Mouse (Mus musculus) layer of hippocampus, postnatal 36 days (tissue): Measurements from ENCODE around the gene Kcnd3. TPM values are rescaled to one million over a fixed set of nuclear protein-coding genes. Genes with fewer than 3 reads are reported as not detected.

Source experiments
- DNase-seq, 2 experiments: peaks; one replicate each; pipeline ENCODE4 v3.0.0; 2022
- total RNA-seq, 2 experiments: library from RNA; stranded (reverse); gene quantifications; 2 replicates each; pipeline ENCODE4 v1.2.3; 2021

The Kcnd3 gene
- total RNA-seq, 2 experiments from 2014 or later = 55.8 to 56.4 TPM

- peak in 1 of 2 experiments; percentile 3 for DNase-seq
Observed at GRCm38 (mm10) chr3:105529700-105530099, 77.6 kb downstream of the Kcnd3 start.

GRCm38 (mm10) chr3:105530363-105531130 is 78.4 kb downstream of the Kcnd3 start:
- peak; percentile 68 to 75 for DNase-seq

DNA sequence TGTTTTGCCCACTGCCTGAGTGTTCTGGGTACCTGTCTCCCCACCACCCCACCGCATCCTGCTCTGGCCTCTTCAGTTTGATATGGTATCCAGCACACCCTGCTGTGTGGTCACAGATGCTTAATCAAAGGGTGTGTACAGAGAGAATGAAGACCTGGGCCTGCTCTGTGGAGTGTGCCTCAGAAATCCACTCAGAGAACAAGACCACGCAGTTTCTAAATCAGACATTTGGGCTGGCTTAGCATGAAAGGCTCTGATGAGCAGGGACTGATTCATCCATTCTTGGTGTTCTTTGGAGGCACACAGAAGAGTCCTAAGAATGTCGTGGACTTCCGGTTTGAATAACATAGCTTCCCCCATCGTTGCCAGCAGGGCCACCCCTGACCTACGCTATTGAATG is 86.3 kb downstream of the Kcnd3 start:
- DNase-seq = no peak

GRCm38 (mm10) chr3:105538819-105539607 is 86.9 kb downstream of the Kcnd3 start:
- no peak for DNase-seq

DNA sequence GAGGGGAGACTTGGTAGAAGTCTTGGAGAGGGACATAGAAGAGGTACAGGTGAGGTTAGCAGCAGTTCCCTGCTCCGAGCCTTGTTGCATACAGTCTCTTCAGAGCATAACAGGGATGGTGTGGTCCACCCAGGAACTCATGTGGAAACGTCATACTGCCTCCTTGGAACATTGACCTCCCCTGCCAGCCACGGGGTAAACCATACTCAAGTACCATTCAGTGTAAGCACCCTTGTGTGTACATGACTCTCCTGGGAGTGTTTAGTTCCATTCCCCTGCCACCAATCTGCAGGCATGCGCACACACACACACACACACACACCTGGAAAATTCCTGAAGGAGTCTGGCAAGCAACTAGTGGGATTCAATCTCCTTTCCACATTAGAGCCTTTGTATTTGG is 90.6 kb downstream of the Kcnd3 start:
- no peak for DNase-seq

DNA sequence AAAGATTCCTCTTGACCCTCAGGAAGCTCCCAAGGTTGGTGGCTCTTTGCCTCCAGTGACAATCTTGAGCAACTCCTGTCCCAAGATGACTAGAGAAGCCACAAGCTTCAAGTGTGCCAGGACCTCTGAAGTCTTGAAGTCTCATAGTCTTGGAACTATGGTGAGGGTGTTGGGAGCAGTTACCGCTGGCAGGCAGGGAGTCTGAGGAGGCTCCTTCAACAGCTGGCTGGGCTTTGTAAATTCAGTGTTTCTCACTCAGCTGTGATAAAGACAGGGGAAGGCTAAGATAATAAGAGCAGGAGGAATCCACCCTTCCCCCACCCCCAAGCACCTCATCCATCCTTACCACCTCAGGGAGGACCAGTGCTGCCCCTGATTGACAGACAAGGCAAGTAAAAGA is 92.0 kb downstream of the Kcnd3 start:
- DNase-seq = no peak

DNA sequence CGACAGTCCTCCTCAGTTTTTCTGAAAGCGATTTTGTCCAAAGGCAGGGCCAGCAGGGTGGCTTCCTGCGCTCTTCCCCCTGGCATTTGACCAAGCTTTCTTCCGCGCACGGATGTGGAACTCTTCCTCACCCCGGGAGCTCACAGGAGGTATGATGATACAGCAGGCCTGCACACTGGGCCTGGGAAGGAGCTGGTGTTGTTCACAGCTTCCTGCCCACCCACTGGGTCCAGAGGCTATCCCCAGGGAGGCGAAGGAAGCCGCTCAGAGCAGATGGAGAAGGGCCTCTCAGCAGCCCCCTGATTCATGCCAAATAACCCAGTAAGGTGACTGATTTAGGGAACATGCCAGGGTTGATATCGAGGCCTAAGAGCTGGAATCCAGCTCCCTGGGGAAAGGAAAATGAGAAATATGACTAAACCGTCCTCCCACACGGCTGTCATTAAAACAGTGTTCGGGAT is 94.5 kb downstream of the Kcnd3 start:
- peak; percentile 30 to 48 for DNase-seq

DNA sequence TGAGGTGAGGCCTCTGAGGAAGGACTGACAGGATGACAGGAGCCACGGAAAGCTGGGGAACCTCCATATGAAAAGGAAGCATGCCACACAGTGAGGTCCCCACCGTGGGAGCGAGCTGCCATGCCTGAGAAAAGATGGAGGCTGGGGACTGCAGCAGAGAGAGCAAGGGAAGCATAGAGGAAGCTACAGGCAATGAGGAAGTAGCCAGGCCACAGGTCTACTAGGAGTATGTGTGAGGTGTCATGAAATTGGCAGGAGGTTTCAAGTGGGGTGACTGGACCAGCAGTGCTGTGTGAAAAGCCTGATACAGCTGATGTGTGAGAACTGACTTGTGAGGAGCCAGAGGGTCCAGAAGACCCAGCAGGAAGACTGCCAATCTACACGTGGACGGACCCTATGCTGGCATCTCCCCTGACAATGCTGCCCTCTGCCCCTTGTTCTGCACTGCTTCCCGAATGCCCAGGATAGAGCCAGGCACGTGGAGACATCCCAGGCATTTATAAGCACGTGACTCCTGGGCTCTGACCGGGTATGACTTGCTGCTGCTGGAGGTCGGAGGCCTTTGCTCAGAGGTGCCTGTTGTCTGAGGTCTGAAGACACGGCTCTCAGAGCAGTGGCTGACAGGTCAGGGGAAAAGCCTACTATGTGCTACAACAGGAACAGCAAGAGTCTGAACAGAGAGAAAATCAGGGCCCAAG is 96.1 kb downstream of the Kcnd3 start:
- no peak for DNase-seq

- DNase-seq = peak; percentile 40 to 49
Observed at GRCm38 (mm10) chr3:105559456-105559855, 107.3 kb downstream of the Kcnd3 start.

- no peak for DNase-seq
Observed at GRCm38 (mm10) chr3:105566973-105567372, 114.8 kb downstream of the Kcnd3 start.

DNA sequence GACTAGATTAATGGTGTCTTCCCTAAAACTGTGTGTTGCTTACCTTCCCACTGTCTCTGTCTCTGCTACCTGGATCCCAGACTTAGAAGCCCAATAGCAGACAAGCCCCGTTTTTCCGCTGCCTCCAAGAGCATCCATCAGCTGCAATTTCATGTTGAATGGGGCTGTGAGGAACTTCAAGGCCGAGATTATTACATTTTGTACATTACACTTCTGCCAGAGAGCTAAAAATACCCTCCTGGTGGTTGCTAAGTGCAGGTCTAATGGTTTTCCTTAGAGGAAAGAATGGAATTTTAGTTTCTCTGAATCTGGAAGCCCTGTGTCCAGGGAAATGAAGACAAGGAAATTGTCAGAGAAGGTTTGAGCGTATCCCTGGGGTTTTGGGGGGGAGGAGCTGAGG is 115.3 kb downstream of the Kcnd3 start:
- DNase-seq = no peak

- no peak for DNase-seq
Observed at GRCm38 (mm10) chr3:105568403-105568802, 116.3 kb downstream of the Kcnd3 start.

GRCm38 (mm10) chr3:105568851-105569250 is 116.7 kb downstream of the Kcnd3 start:
- no peak for DNase-seq

DNA sequence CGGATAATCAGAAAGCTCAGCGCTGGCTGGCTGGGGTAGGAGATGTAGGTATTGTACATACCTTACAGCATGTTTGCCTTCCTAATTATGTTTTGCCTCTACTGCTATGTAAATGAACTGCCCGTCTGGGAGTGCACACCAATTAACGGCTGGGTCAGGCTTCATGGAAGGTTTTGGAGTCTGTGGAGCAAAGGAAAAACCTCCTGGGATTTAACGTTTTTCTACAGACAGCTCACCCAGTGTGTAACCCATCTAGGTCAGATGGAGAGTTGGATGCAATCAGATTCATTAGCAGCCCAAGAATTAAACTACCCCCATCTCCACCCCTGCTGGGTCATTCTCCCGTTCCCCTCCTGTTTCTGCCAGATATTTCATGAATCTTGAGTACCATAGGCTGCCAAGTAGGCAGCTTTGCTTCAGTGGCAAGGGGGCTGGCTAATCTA is 117.2 kb downstream of the Kcnd3 start:
- no peak for DNase-seq

DNA sequence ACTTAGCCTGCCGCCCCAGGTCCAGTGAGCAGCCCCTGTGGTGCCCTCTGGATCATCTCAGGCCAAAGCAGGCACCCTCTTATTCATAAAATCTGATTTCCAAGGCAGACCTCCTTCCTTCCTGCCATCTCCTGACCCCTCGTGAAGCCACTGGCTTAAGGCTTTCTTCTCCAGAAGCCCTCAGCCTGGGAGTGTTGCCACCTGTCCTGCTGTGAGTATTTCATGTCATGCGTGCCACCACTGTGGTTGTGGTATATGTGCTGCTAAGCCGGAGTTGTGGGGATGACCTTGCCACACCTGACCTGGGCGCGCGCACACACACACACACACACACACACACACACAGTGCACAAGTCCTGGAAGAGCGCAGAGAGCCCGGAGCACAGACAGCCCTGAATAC is 117.8 kb downstream of the Kcnd3 start:
- no peak for DNase-seq

DNA sequence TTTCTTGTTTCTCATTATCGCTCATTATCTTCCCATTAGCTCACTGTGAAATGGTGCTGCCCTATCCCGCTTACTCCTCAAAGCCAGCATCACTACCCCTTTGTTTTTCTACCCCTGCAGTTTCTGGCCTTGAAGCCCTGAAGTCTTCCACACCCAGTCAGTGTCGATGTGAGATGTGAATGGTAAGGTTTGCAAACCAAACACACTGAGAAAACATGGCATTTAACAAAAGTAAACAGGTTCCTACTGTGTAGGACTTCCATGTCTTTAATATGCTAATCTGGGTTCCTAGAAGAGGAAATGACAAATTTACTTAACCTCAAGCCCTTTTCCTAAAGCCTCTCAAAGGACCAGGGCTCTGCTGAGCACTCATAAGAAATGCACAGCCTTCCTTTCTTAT is 118.7 kb downstream of the Kcnd3 start:
- DNase-seq = no peak

GRCm38 (mm10) chr3:105571944-105572343 is 119.8 kb downstream of the Kcnd3 start:
- no peak for DNase-seq

DNA sequence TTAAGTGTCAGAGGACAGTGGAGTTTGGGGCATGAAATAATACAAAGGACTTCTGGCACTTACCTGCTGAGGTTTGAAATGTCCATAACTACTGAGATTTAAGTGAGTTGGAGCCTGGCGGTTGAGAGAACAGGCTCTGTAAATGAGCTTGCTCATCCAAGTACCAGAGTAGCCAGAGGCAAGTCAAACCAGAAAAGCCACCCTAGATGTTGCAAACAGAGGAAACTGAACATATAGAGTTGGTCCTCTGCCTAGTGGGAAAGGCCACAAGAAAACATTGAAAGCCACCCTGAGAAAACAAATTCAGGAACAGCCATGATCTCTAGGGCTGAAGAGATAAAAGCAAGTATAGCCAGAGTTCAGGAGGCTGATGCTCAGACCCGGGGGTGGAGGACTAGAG is 121.0 kb downstream of the Kcnd3 start:
- DNase-seq = no peak

- DNase-seq = no peak
Observed at GRCm38 (mm10) chr3:105578320-105578719, 126.2 kb downstream of the Kcnd3 start.

- DNase-seq = no peak
Observed at GRCm38 (mm10) chr3:105581119-105581518, 129.0 kb downstream of the Kcnd3 start.

DNA sequence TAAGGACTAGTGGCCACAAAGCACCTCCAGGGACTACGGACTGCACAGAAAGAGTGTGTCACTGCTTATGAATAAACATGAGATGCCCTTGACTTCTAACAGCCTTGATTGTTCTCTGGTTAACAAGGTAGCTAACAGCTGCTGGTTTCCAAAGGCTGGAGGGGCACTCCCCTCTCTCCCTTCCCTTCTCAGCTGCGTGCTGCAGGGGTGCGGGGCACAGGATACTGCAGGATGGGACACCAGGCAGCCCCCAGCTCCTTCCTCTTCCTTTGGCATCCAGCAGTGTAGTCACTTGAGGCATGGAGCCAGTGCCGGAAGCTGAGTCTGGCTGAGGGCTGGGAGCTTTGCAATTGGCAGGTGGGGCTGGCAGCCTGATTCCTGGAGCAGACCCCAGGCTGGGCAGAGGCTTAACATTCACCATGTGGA is 133.6 kb downstream of the Kcnd3 start:
- DNase-seq = peak in 1 of 2 experiments; percentile 47

GRCm38 (mm10) chr3:105590056-105590672 is 138.0 kb downstream of the Kcnd3 start:
- DNase-seq = no peak
